Mouse (Mus musculus) embryonic stem cell, embryonic (primary cell): ENCODE data around the gene Kif1c.

ENCODE experiments used
- CTCF ChIA-PET, 4 experiments: fragments of 300-600 bp in 2 of 4; fragments of 350-600 bp in 2 of 4; sonication (Branson Sonifier 250); formaldehyde crosslinking; loops; one replicate each; lab custom pipeline; 2022; ENCODE audit warnings: inconsistent platforms in 2 of 4; lab: Charles Lee
- POLR2A ChIA-PET, 4 experiments: fragments of 300-600 bp in 2 of 4; fragments of 350-600 bp in 2 of 4; sonication (Branson Sonifier 250); formaldehyde crosslinking; loops; one replicate each; lab custom pipeline; 2022; ENCODE audit warnings: antibody characterized with exemption in 4 of 4, inconsistent platforms in 1 of 4; lab: Charles Lee

The Kif1c gene

DNA sequence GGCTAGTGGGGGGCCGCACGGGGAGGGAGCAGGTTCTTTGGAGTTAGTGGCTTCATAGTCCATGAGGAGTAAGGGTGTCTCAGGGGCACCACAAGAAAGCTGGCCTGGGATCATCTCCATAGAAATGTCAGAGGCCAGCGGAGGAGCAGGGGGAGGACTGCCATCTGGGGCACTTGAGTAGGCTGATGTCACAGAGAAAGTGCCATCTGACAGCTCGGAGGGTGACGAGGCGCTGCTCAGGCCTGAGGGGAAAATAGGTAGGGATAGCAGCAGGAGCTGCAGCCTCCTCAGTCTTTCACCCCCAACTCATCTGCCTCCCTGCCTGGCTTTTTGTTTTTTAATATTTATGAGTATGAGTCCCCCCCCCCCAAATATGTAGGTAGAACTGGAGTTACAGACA, 26.3 kb upstream of the Kif1c start:
- ChIA-PET CTCF (interaction anchor here (0.6 to 3.3 kb wide), 10 partner anchors 8 to 242 kb away, joined by 3 to 12 read pairs (median 6); partner anchors contain the start of gene Camta2 (in 1 of the 4)), POLR2A (interaction anchor here (0.6 to 20.9 kb wide), 18 partner anchors 8 to 193 kb away, joined by 3 to 737 read pairs (median 4); partner anchors contain the start of genes Rnf167 (in 3 of the 4), Slc25a11 (in 3 of the 4), Camta2 (in 2 of the 4) and Eno3 (in 2 of the 4))

DNA sequence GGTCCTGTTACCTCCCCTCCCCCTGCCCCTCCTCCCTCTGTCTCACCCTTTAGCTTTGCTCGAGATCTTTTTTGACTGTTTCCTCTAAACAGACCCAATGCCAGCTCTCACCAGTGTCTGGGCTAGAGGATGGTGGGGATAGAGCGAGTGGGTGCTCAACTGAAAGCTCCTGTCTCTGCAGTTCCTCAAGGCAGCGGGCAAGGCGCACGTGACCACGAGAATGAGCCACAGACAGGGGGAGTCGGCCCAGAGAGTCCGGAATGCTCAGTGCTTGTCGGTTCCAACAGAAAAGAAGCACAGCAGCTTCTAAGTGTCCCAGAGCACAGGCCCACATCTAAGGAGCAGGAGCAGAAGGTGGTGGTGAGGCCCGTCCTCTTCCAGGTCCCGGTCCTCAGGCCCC, 25.8 kb upstream of the Kif1c start:
- ChIA-PET CTCF (interaction anchor here (0.6 to 3.3 kb wide), 10 partner anchors 7 to 243 kb away, joined by 3 to 12 read pairs (median 6); partner anchors contain the start of genes Camta2 (in 1 of the 4) and Zfp3 (in 1 of the 4)), POLR2A (interaction anchor here (0.5 to 20.9 kb wide), 17 partner anchors 9 to 644 kb away, joined by 3 to 737 read pairs (median 4); partner anchors contain the start of genes Rnf167 (in 3 of the 4), Slc25a11 (in 3 of the 4), Camta2 (in 2 of the 4) and Eno3 (in 2 of the 4))

GRCm38 (mm10) chr11:70678092-70678491, 22.3 kb upstream of the Kif1c start:
- CTCF ChIA-PET, result interaction anchor here in 3 of 4 experiments (0.5 to 1.7 kb wide), 5 partner anchors 9 to 108 kb away, joined by 3 to 8 read pairs (median 3); partner anchors contain the start of gene Camta2 (in 2 of the 3)
- POLR2A ChIA-PET, result interaction anchor here in 3 of 4 experiments (0.7 to 10.0 kb wide), 8 partner anchors 8 to 82 kb away, joined by 3 to 146 read pairs (median 6); partner anchors contain the start of genes Spag7 (in 3 of the 3), Rnf167 (in 2 of the 3), Slc25a11 (in 2 of the 3) and Kif1c (in 1 of the 3)

DNA sequence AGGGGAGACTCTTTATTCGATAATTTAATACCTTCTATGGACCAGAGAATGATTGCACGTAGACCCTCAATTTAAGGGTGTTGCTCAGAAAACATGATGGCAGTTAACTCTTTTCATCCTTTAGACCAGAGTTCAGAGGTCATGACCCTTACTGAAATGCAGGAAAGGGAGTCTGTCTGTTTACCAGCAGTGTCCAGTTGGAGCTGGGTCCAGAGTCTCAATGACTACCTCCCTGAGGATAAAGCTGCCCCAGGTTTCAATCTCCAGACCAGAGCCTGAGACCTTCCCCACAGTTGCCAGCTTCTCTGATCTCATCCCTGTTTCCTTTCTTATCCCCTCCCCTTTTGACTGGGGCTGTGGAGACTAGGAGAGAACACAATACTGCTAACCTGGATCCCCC, 21.8 kb upstream of the Kif1c start:
- CTCF ChIA-PET, result interaction anchor here in 2 of 4 experiments (0.5 to 1.7 kb wide), 4 partner anchors 9 to 162 kb away, joined by 3 to 8 read pairs (median 5); partner anchors contain the start of gene Camta2 (in 2 of the 2)
- POLR2A ChIA-PET, result interaction anchor here in 3 of 4 experiments (0.6 to 10.0 kb wide), 8 partner anchors 9 to 1621 kb away, joined by 3 to 146 read pairs (median 7); partner anchors contain the start of genes Spag7 (in 3 of the 3), Rnf167 (in 2 of the 3), Slc25a11 (in 2 of the 3) and Kif1c (in 1 of the 3)

DNA sequence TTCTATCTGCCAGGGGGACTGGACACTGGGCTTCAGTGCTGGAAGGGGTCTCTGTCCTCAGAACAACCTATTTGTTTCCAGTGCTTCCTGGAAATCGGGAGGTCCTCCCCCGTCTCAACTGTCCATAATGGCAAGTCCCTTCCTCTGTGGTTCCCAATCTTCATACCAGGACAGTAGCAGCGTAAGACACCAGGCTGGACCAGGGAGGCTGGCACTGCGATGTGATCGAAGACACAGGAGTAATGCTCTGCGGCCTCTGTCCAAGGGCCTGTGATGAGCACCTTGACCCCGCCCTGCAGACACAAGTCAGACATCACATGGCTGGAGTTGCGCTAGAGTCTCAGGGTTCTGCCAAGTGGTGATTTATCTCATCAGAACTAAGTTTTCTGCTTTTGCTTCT, 21.0 kb upstream of the Kif1c start:
- ChIA-PET CTCF (interaction anchor here in 1 of 4 experiments (0.7 to 3.1 kb wide), 2 partner anchors 98 to 163 kb away, joined by 3 to 9 read pairs; no protein-coding TSS in a partner anchor), POLR2A (interaction anchor here in 3 of 4 experiments (0.6 to 10.0 kb wide), 5 partner anchors 9 to 1622 kb away, joined by 3 to 146 read pairs (median 24); partner anchors contain the start of genes Spag7 (in 2 of the 3), Camta2 (in 1 of the 3), Rnf167 (in 1 of the 3) and Slc25a11 (in 1 of the 3))

DNA sequence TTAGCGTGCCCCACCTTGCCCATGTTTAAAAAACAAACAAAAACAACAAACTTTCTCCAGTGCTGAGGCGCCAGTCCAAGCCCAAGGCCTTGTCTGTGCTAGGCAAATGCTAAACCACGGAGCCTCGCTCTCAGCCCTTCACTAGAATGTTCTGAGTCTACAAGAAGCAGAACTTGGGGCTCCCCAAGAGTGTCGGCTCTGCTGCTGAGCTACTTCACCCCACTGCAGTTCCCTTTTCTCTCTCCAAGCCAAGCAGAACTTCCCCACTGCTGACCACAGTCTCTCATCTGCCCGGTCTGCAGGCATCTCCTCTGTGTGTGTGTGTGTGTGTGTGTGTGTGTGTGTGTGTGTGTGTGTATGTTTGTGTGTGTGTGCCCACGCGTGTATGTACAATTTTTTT, 20.5 kb upstream of the Kif1c start:
- ChIA-PET POLR2A (interaction anchor here in 2 of 4 experiments (1.0 to 10.0 kb wide), 11 partner anchors 8 to 159 kb away, joined by 3 to 146 read pairs (median 4); partner anchors contain the start of genes Rnf167 (in 2 of the 2), Slc25a11 (in 2 of the 2), Spag7 (in 2 of the 2) and Camta2 (in 1 of the 2)), CTCF (interaction anchor here in 2 of 4 experiments (0.6 to 3.3 kb wide), 4 partner anchors 11 to 98 kb away, joined by 9 to 40 read pairs (median 13); partner anchors contain the start of gene Spag7 (in 1 of the 2))

DNA sequence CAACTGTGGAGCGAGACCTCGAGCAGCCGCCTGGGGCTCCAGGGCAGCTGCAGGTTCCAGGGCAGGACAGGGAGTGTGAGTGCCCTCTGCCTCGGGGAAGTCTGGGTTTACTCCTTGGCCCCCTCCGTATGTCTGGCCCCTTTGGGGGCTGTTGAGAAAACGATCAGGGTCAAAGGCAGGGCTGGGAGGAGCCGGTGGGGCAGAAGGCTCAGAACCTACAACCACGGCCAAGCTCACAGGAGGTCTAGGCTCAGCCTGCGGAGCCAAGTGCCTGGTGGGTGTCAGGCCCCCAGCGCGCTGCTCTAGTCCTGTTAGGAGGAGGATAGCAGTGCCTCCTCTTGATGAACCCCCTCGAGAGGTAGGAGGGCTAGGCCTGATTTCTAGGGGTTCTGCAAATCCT, 19.2 kb upstream of the Kif1c start:
- CTCF ChIA-PET, result interaction anchor here in 3 of 4 experiments (0.7 to 3.3 kb wide), 11 partner anchors 8 to 394 kb away, joined by 3 to 40 read pairs (median 3); partner anchors contain the start of gene Spag7 (in 1 of the 3)

DNA sequence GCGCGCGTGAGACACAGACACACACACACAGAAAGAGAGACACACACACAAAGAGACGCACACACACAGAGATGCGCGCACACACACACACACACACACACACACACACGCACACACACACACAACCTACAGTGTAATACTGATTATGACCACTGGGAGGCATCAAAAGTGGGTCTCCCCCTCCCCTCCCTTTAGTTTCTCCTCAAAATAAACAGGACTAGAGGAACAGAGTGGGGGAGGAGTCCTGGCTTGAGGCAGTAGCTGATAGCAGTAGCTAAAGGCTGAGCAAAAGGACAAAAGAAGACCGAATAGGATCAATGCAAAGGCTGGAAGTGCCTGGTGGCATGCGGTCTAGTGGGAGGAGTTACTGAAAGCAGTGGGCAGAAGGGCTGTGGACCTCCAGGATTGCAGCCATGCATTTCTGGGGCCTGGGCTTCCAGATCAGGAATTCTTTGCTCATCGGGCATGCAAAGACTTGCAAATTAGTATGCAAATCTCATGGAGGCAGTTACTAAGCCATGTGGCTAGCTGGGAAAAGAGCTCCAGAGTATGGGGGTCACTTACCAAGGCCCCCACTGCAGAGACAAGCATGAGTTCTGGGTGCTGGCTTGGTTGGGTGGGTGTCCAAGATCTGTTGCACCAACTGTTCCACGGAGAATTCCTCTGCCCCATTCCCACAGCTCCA, 18.3 kb upstream of the Kif1c start:
- ChIA-PET POLR2A (interaction anchor here in 3 of 4 experiments (0.6 to 10.0 kb wide), 37 partner anchors 8 to 701 kb away, joined by 3 to 146 read pairs (median 4); partner anchors contain the start of genes Inca1 (in 3 of the 3), Kif1c (in 3 of the 3), Rnf167 (in 3 of the 3) and Slc25a11 (in 3 of the 3)), CTCF (interaction anchor here (0.5 to 3.3 kb wide), 29 partner anchors 9 to 1612 kb away, joined by 3 to 40 read pairs (median 4); partner anchors contain the start of genes Kif1c (in 2 of the 4), Spag7 (in 2 of the 4), Gltpd2 (in 1 of the 4) and Gm21988 (in 1 of the 4))

More for the DNA sequence above, 19.2 kb upstream of the Kif1c start:
- POLR2A ChIA-PET, result interaction anchor here (0.6 to 10.0 kb wide), 26 partner anchors 11 to 338 kb away, joined by 3 to 146 read pairs (median 4); partner anchors contain the start of genes Spag7 (in 3 of the 4), Rnf167 (in 2 of the 4), Slc25a11 (in 2 of the 4) and Derl2 (in 1 of the 4)

DNA sequence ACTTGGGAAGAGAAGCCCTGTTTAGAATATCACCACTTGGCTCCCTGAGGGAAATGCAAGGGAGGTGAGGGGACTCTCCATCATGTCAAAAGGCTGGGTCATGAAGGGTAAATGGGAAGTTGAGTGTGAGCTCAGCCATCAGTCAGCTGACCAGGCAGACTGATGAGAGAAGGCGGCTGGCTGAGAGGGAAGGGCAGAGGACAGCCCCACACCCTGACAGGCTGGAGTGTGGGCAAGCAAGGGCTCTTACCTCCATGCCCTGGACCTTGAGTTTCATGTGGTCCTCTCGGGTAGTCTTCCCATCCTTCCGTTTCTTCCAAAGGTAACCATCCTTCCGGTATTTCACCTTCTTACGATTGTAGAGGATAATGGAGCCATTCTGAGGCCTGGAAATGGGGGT, 16.7 kb upstream of the Kif1c start:
- ChIA-PET CTCF (no interaction called here), POLR2A (interaction anchor here in 3 of 4 experiments (0.6 to 10.0 kb wide), 7 partner anchors 9 to 37 kb away, joined by 4 to 146 read pairs (median 7); partner anchors contain the start of genes Spag7 (in 2 of the 3), Inca1 (in 1 of the 3), Kif1c (in 1 of the 3) and Rnf167 (in 1 of the 3))

GRCm38 (mm10) chr11:70686901-70687566, 13.3 kb upstream of the Kif1c start:
- CTCF ChIA-PET, result interaction anchor here in 3 of 4 experiments (0.5 to 2.7 kb wide), 20 partner anchors 9 to 652 kb away, joined by 3 to 19 read pairs (median 4); partner anchors contain the start of genes Rnf167 (in 2 of the 3), Slc25a11 (in 2 of the 3), Spag7 (in 2 of the 3) and Inca1 (in 1 of the 3)
- POLR2A ChIA-PET, result interaction anchor here (0.6 to 5.4 kb wide), 30 partner anchors 10 to 487 kb away, joined by 3 to 56 read pairs (median 4); partner anchors contain the start of genes Inca1 (in 3 of the 4), Kif1c (in 3 of the 4), Spag7 (in 3 of the 4) and Rnf167 (in 2 of the 4)

- ChIA-PET CTCF (interaction anchor here (0.5 to 2.7 kb wide), 21 partner anchors 9 to 614 kb away, joined by 3 to 19 read pairs (median 5); partner anchors contain the start of genes Rnf167 (in 2 of the 4), Slc25a11 (in 2 of the 4), Spag7 (in 2 of the 4) and Inca1 (in 1 of the 4)), POLR2A (interaction anchor here (0.5 to 5.4 kb wide), 32 partner anchors 8 to 488 kb away, joined by 3 to 56 read pairs (median 4); partner anchors contain the start of genes Inca1 (in 3 of the 4), Kif1c (in 3 of the 4), Rnf167 (in 2 of the 4) and Slc25a11 (in 2 of the 4))
Measured at GRCm38 (mm10) chr11:70687601-70688199, 12.6 kb upstream of the Kif1c start, which contains the start of gene Camta2. Camta2 (minus strand) TSS chr11:70688105.

DNA sequence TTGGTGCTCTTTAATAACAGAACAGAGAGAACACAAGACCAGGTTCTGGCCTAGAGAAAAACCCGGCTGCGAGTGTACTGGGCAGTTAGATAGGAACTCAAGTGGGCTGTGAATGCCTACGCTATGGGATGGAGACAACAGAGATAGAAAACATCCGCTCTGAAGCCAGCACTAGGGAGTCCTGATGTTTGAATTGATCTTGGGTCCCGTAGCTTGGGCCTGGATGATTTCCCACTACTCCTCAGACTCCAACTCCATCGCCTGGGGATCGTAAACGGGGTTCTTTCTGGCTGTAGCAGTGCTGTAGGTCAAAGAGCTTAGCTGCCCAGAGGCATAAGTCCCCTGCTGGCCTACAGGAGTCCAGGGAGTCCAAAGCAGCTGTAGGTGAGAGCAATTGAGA, 12.0 kb upstream of the Kif1c start:
- ChIA-PET POLR2A (interaction anchor here in 3 of 4 experiments (0.5 to 5.4 kb wide), 18 partner anchors 8 to 488 kb away, joined by 3 to 56 read pairs (median 5); partner anchors contain the start of genes Inca1 (in 2 of the 3), Kif1c (in 2 of the 3), Rnf167 (in 2 of the 3) and Slc25a11 (in 2 of the 3)), CTCF (interaction anchor here (0.5 to 2.7 kb wide), 9 partner anchors 9 to 1534 kb away, joined by 3 to 8 read pairs (median 5); partner anchors contain the start of genes Inca1 (in 1 of the 4) and Kif1c (in 1 of the 4))

GRCm38 (mm10) chr11:70689578-70689977, 10.8 kb upstream of the Kif1c start:
- ChIA-PET CTCF (no interaction called here), POLR2A (interaction anchor here in 3 of 4 experiments (0.5 to 5.4 kb wide), 10 partner anchors 9 to 43 kb away, joined by 3 to 56 read pairs (median 4); partner anchors contain the start of genes Spag7 (in 2 of the 3), Inca1 (in 1 of the 3), Kif1c (in 1 of the 3) and Rnf167 (in 1 of the 3))

GRCm38 (mm10) chr11:70693504-70693903, 6.8 kb upstream of the Kif1c start:
- CTCF ChIA-PET, result interaction anchor here in 2 of 4 experiments (0.6 to 0.7 kb wide), 2 partner anchors 12 to 22 kb away, joined by 5 to 6 read pairs; no protein-coding TSS in a partner anchor
- POLR2A ChIA-PET, result interaction anchor here in 2 of 4 experiments (0.5 to 0.8 kb wide), 3 partner anchors 23 to 935 kb away, joined by 3 read pairs; partner anchors contain the start of gene Polr2a (in 1 of the 2)

DNA sequence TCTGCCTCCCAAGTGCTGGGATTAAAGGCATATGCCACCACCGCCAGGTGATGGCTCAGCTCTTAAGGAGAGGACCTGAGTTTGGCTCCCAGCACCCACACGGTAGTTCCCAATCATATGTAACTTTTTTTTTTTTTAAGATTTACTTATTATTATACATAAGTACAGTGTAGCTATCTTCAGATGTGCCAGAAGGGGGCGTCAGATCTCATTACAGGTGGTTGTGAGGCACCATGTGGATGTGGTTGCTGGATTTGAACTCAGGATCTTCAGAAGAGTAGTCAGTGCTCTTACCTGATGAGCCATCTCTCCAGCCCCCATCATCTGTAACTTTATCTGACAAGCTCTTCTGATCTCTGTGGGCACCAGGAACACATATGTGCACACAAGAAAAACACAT, 3.0 kb upstream of the Kif1c start:
- POLR2A ChIA-PET, result interaction anchor here in 2 of 4 experiments (0.6 to 7.0 kb wide), 11 partner anchors 10 to 80 kb away, joined by 3 to 47 read pairs (median 4); partner anchors contain the start of genes Rnf167 (in 2 of the 2), Slc25a11 (in 2 of the 2), Pfn1 (in 1 of the 2) and Spag7 (in 1 of the 2)
- CTCF ChIA-PET, result interaction anchor here in 3 of 4 experiments (0.6 to 3.2 kb wide), 13 partner anchors 10 to 1714 kb away, joined by 3 to 15 read pairs (median 5); partner anchors contain the start of genes Camta2 (in 1 of the 3) and Smtnl2 (in 1 of the 3)
